Mouse (Mus musculus) forebrain, postnatal 0 days (tissue): ENCODE results near the gene Surf4. TPM values are rescaled to one million over a fixed set of nuclear protein-coding genes. Genes with fewer than 3 reads are reported as not detected.

Experiments
- ATAC-seq: fragments of 200-750 bp; cut with Nextera tagmentation; 2 replicates; pipeline ENCODE4 v1.8.0; 2017; ENCODE audit warnings: mild to moderate bottlenecking, moderate library complexity
- DNase-seq: peaks from one replicate; pipeline ENCODE4 v3.0.0-alpha.2; 2015
- H3K27ac ChIP-seq: fragments of 300-500 bp; sonication (generic); 2 replicates; pipeline ENCODE4 v1.5.1; 2014; ENCODE audit warnings: low read depth, mild to moderate bottlenecking, antibody characterized with exemption, low read length, moderate library complexity, mixed read lengths
- H3K27me3 ChIP-seq: fragments of 300-500 bp; sonication (generic); 2 replicates; pipeline ENCODE4 v1.6.1; 2014; ENCODE audit warnings: mild to moderate bottlenecking, low read length, mixed read lengths; ENCODE audit not compliant: insufficient read depth
- H3K36me3 ChIP-seq: fragments of 300-500 bp; sonication (generic); 2 replicates; pipeline ENCODE4 v1.6.1; 2014; ENCODE audit warnings: mild to moderate bottlenecking, moderate library complexity; ENCODE audit not compliant: insufficient read depth
- H3K4me1 ChIP-seq: fragments of 300-500 bp; sonication (generic); 2 replicates; pipeline ENCODE4 v1.6.1; 2014; ENCODE audit warnings: antibody characterized with exemption; ENCODE audit not compliant: insufficient read depth
- H3K4me2 ChIP-seq: fragments of 300-500 bp; sonication (generic); 2 replicates; pipeline ENCODE4 v1.6.1; 2014; ENCODE audit warnings: low read depth, mild to moderate bottlenecking, moderate library complexity
- H3K4me3 ChIP-seq: fragments of 300-500 bp; sonication (generic); 2 replicates; pipeline ENCODE4 v1.5.1; 2014; ENCODE audit warnings: low read depth, low read length, mixed read lengths
- H3K9ac ChIP-seq: fragments of 300-500 bp; sonication (generic); 2 replicates; pipeline ENCODE4 v1.6.1; 2014; ENCODE audit warnings: mild to moderate bottlenecking
- H3K9me3 ChIP-seq: fragments of 300-500 bp; sonication (generic); 2 replicates; pipeline ENCODE4 v1.6.1; 2016; ENCODE audit warnings: low read length
- CTCF ChIP-seq: sonication (generic); IDR thresholded peaks from 2 replicates; pipeline ENCODE4 v1.5.1; 2016; ENCODE audit warnings: antibody characterized with exemption, control low read depth, low read depth
- WGBS: fragments of 180-500 bp; shearing (Covaris S2); extraction: QIAGEN DNeasy Blood & Tissue Kit; methylation state at CpG from one replicate; pipeline ENCODE4 v1.1.7; 2014; 5-methylcytosine and 5-hydroxymethylcytosine counted together
- polyA plus RNA-seq: library from polyadenylated mRNA; unstranded; fragments of >200 nt; fragmentation: Nextera tagmentation; extraction: Ambion mirVana; gene quantifications from 2 replicates; pipeline ENCODE4 v1.2.1, GENCODE M21; 2015
- total RNA-seq: library from RNA; depleted of rRNA; stranded (reverse); fragments of >200 nt; gene quantifications from 2 replicates; pipeline ENCODE4 v1.2.3, GENCODE M21; 2014

The Surf4 gene
- total and polyA plus RNA-seq, 2 experiments from 2014 or later = 103 to 105 TPM

DNA sequence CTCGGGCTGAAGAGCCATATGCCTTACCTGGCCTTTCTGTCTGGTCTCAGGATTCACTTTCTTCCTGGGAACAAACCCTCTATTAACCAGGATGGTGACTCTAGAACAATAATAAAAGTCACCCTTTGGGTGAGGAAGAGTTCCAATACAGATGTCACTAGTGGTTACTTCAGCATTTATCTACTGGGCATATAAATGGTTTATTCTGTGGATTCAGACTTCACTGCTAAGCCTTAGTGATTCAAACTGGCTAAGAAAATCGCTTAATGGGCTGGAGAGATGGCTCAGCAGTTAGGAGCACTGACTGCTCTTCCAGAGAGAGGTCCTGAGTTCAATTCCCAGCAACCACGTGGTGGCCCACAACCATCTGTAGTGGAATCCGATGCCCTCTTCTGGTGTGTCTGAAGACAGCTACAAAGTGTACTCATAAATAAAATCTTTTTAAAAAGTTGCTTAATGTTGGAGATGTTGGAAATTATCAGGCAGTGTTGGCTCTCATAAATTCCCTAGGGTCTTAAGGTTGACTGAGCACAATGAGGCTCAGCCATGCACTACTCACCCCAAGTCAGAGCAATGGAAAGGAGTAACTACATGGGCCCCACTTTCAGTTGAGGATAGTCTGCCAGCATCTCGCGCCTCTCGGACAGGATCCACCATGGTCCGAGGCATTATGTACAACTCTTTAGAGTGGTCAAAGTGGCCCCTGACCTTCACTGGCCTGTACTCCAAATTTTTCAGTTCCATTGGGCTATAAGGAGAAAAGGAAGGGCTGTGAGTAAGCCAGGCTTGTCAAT lies 19.4 kb downstream of the Surf4 start:
- no peak for ATAC-seq
- Histone ChIP-seq H3K36me3 (peaks cover 41% of the 10 kb centered on the region), H3K4me3 (no peak overlapping the region), H3K9ac (no peak overlapping the region), H3K4me1 (peaks cover 23% of the 10 kb centered on the region), H3K27me3 (no peaks in the 10 kb centered on the region), H3K4me2 (no peak overlapping the region), H3K27ac (no peak overlapping the region), H3K9me3 (no peaks in the 10 kb centered on the region)
- TF ChIP-seq CTCF = no peak
- WGBS = 63% methylated on average over 8 of the region's 8 CpGs
- DNase-seq = no peak

DNA sequence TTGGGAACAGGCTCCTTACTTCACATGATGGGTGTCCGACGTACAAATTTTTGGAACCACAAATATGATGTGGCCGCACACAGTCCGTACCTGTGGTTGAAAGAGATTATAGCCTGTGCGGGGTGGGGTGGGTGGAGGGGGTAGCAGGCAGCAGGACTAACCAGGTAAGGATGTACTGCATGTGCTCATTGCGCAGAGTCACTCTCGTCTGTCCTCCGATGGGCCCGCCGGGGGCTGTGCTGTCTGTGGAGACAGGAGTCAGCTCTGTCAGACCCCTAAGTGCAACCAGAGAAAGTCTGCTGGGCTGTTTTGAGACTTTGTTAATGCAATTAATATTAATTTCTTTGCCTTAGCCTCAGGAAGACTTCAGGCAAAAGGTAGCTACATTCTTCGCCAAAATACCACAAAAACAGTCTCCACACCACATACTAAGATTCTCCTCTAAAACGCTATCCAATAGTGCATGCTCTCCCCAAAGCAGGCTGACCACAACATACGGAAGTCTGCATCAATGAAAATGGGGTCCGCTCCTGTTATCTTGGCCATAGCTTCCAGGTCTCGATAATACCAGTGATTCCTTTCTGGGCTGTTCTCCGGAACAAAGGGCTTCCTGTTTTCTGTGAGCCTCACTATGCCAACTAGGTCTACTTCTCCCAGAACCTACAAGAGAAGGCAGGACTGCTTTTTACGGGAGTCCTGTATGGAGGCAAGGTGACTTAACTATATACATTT lies 20.1 kb downstream of the Surf4 start:
- TF ChIP-seq CTCF = no peak
- H3K4me1 ChIP-seq = peaks cover 30% of the 10 kb centered on the region
- H3K9ac ChIP-seq = no peak overlapping the region
- no peaks in the 10 kb centered on the region for H3K9me3 ChIP-seq
- peaks cover 35% of the 10 kb centered on the region for H3K36me3 ChIP-seq
- ATAC-seq (no peak), DNase-seq (no peak)
- 85% methylated on average over 17 of the region's 17 CpGs for whole genome bisulfite sequencing
- H3K27me3 ChIP-seq = no peaks in the 10 kb centered on the region
- H3K4me2 ChIP-seq = no peak overlapping the region
- H3K4me3 ChIP-seq = no peak overlapping the region
- no peak overlapping the region for H3K27ac ChIP-seq

DNA sequence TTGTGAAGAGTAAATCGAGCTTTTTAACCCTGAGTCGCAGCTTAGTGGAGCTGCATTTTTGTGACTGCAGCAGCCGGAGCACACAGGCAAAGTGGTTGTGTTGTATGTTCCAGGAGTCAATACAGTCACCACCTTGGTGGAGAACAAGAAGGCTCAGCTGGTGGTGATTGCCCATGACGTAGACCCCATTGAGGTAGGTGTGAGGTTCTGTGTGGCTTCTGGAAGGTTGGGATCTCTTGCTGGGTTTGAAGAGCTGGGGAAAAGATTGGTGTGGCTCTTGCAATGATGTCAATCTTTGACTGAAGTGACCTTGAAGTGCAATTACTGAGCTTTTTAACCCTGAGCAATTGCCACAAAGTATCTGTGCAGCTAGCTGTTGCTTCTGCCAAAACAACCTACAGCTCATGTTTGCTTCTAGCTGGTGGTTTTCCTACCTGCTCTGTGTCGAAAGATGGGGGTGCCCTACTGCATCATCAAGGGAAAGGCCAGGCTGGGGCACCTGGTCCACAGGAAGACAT lies 21.4 kb downstream of the Surf4 start:
- H3K4me2 ChIP-seq = peak overlapping the region; percentile 99
- peaks cover 28% of the 10 kb centered on the region for H3K4me1 ChIP-seq
- DNase-seq = no peak
- H3K4me3 ChIP-seq = peak overlapping the region; percentile 71; the same call in 1 of the 2 replicates
- no peaks in the 10 kb centered on the region for H3K9me3 ChIP-seq
- peaks cover 36% of the 10 kb centered on the region for H3K36me3 ChIP-seq
- H3K27me3 ChIP-seq = no peaks in the 10 kb centered on the region
- no peak for TF ChIP-seq CTCF
- no peak overlapping the region for H3K27ac ChIP-seq
- H3K9ac ChIP-seq = no peak overlapping the region
- 71% methylated on average over 5 of the region's 5 CpGs for WGBS
- no peak for ATAC-seq

DNA sequence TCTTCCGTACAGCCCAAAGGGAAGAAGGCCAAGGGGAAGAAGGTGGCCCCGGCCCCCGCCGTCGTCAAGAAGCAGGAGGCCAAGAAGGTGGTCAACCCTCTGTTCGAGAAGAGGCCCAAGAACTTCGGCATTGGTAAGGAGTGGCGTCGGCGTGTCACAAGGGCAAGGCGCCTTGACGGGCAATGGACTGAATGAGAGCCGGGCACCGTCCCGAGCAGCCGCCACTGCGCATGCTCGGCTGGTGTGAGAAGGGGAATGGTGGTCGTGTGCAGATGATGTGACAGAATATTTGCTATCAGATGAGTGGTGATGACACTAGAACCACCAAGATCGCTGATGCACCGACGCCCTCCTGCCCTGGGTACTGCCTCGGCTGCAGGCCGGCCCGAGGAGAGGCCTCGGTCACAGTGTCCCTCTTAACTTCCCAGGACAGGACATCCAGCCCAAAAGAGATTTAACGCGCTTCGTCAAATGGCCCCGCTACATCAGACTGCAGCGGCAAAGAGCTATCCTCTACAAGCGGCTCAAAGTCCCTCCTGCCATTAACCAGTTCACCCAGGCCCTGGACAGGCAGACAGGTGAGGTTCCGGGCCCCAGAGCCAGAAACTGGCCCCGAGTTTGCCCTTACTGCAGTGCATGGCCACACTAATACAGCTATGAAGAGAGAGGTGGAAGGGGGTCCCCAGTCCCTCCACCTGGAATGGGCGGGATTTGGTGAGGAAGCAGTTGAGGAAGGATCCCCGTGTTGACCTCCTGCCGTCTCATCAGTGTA lies 22.5 kb downstream of the Surf4 start:
- Histone ChIP-seq H3K27me3 (no peaks in the 10 kb centered on the region), H3K4me2 (peak overlapping the region; percentile 99), H3K9ac (peak overlapping the region; percentile 94), H3K4me1 (peaks cover 23% of the 10 kb centered on the region), H3K4me3 (peak overlapping the region; percentile 71), H3K9me3 (no peaks in the 10 kb centered on the region), H3K36me3 (peaks cover 47% of the 10 kb centered on the region), H3K27ac (peak overlapping the region; percentile 97)
- under 1% methylated on average over 37 of the region's 37 CpGs for WGBS
- TF ChIP-seq CTCF = no peak
- DNase-seq (peak; percentile 89), ATAC-seq (peak; percentile 77)

DNA sequence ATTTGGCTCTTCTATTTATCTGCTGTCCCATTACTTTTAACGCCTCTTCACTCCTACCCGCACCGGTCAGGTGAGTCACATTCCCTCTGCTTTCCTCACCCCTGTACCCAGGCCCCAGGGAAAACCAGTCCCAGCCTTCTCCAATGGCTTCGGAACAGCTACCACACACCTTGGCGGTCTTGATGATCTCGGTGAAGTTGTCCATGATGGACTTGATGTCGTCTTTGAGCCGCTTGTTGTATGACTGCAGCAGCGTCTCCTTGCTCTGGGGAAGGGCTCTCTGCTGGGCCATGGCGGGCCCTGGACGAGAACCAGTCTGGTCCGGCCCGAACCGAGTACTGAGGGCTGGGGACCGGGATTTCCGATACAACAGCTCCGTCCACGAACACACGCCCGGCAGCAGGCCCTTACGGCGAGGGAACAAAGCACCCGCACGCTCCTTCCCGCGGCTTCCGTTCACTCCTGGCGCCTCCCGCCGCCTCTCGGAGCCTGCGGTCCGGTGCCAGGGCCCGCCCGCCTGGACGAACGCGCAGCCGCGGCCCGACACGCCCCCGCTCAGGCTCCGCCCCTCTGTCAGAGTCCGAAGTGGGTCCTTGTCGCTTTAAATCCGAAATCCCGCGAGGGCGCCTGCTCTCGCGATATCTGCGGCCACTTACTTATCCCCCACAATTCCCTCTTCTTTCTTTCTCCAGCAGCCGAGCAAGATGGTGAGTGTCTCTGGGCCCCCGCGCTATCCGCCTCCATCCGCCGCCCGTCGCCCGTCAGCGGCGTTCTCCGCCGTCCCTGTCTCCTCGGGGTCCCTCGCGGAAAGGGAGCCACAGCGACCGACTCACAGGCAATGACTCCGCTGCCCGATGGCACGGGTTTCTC lies 23.4 kb downstream of the Surf4 start, which contains the start of the genes Med22 and Rpl7a:
TSS of gene Med22 (minus strand) at position 554 of the 870 bp plus-strand sequence.
TSS of gene Rpl7a (plus strand) at position 641 of the 870 bp plus-strand sequence.
- peak within 1 kb of the TSS; percentile 99 for H3K4me2 ChIP-seq
- H3K27me3 ChIP-seq = no peaks in the 10 kb centered on the region
- ATAC-seq (peak; percentile 93), DNase-seq (peak; percentile 99)
- peak within 1 kb of the TSS; percentile 97 for H3K27ac ChIP-seq
- H3K36me3 ChIP-seq = peaks cover 56% of the 10 kb centered on the region
- H3K4me3 ChIP-seq = peak within 1 kb of the TSS; percentile 71
- peak within 1 kb of the TSS; percentile 94 for H3K9ac ChIP-seq
- no peak for TF ChIP-seq CTCF
- WGBS = 2% methylated on average over 61 of the region's 74 CpGs
- H3K9me3 ChIP-seq = no peaks in the 10 kb centered on the region
- H3K4me1 ChIP-seq = peaks cover 22% of the 10 kb centered on the region

DNA sequence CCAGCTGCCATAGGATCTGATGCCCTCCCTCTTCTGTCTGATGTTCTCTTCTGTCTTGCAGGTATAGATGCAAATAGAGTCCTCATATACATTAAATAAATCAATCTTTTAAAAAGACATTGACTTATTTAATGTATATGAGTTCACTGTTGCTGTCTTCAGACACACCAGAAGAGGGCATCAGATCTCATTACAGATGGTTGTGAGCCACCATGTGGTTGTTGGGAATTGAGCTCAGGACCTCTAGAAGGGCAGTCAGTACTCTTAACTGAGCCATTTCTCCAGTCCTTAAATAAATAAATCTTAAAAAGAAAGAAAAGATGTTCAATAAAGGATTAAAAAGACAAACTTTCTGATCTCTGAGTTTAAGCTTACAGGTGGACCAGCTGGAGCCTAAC lies 24.3 kb downstream of the Surf4 start:
- H3K9ac ChIP-seq = peak overlapping the region; percentile 94
- peak overlapping the region; percentile 76 for H3K4me2 ChIP-seq
- no peak for DNase-seq
- H3K4me3 ChIP-seq = peak overlapping the region; percentile 71
- peaks cover 19% of the 10 kb centered on the region for H3K4me1 ChIP-seq
- H3K9me3 ChIP-seq = no peaks in the 10 kb centered on the region
- H3K36me3 ChIP-seq = peaks cover 59% of the 10 kb centered on the region
- H3K27me3 ChIP-seq = no peaks in the 10 kb centered on the region
- peak; percentile 52 for TF ChIP-seq CTCF
- H3K27ac ChIP-seq = peak overlapping the region; percentile 97; the same call in 1 of the 2 replicates
- ATAC-seq = no peak
